Mouse (Mus musculus) kidney, postnatal 10 days (tissue): Measurements from ENCODE around the gene Kcnk5.
A peak's percentile ranks its signal among the peaks of the same experiment; 100 is the strongest.

Experiments
- DNase-seq: peaks from one replicate; pipeline ENCODE4 v3.0.0; 2021; ENCODE audit warnings: mixed read lengths

The Kcnk5 gene

DNA sequence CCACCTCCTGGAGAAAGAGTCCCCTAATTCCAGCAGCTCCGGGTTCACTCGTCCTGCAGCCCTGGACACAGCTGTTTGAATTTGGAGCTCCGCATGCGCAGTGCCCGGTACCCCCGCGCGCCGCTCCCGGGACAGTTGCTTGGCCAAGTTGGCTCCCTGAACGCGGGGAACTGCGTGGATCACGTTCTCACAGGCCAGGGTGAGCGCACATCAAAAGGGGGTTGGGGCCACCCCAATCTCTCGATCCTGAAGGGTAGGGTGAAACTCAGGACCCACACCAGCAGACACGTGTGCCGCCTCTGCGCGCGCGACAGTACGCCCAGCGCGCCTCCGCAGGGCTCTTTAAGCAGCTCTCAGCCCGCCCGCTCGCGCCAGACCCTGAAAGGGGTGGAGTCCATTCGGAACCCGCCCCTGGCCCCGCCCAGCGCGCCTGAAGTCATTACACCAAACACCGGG is at the start of gene Kcnk5:
TSS of gene Kcnk5 (minus strand) at position 344 of the 456 bp plus-strand sequence.
- peak; percentile 95 for DNase-seq

- DNase-seq = peak; percentile 71
Observed at GRCm38 (mm10) chr14:20230063-20230491, 48.5 kb upstream of the Kcnk5 start.

GRCm38 (mm10) chr14:20229437-20229836 is 47.8 kb upstream of the Kcnk5 start:
- DNase-seq = no peak

- DNase-seq = peak; percentile 71
Observed at GRCm38 (mm10) chr14:20228336-20228735, 46.7 kb upstream of the Kcnk5 start.

DNA sequence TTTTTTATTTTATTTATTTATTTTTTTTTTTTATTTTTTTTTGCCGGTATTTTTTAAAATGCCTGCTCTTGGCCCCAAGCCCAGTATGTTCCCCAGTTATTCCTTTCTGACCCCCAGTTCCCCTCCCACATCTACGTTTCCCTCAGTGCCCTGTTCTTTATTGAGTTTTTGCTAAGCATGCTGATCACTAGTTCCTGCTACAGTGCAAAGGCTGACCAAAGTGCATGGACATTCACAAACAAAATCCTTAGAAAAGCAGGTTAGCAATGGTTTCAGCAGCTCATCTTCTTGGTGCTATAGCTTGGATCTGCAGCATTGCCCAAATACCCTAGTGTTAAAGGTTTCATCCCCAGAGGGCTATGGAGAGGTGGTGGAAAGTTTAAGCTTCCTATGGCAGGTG is 45.4 kb upstream of the Kcnk5 start:
- no peak for DNase-seq

GRCm38 (mm10) chr14:20226488-20226887 is 44.9 kb upstream of the Kcnk5 start:
- DNase-seq = no peak

DNA sequence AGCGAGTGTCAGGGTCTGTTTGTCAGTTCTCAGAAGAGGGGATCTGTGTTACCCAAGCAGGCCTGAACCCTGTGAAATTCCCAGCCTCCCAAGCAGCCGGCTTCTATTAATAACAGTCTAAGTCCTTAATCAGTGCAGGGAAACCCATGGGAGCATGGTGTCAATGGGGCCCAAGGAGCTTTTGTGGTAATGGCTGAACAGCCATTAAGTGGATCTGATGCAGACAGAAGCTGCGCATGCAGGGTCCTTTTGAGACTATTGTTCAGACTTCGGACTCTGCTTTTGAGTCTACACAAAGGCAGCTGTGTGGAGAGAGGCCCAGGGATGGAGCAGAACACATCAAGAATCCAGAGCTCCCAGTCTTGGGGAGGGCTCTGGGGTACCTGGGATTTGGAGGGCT is 43.9 kb upstream of the Kcnk5 start:
- no peak for DNase-seq

GRCm38 (mm10) chr14:20224576-20225218 is 43.1 kb upstream of the Kcnk5 start:
- DNase-seq = peak; percentile 42

- DNase-seq = peak; percentile 73
Observed at GRCm38 (mm10) chr14:20224163-20224562, 42.6 kb upstream of the Kcnk5 start.

DNA sequence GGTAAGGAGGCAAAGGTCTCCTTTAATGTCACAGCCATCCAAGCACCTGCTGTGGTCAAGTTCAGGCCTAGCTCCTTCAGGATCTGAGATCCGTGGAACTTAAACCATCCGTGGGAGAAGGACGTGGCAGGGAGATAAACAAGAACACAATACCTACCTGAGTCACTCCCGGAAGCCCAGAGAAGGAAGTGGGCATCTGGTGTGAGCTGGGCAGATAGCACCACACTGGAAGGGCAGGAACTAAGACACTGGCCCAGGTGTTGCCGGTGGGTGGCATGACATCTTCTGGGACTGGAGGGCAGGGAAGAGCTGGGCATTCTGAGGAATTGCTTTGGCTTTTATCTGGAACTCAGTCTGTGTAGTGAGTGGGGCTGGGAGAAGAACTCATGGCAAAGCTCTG is 41.6 kb upstream of the Kcnk5 start:
- no peak for DNase-seq

GRCm38 (mm10) chr14:20221083-20221482 is 39.5 kb upstream of the Kcnk5 start:
- no peak for DNase-seq

- DNase-seq = peak; percentile 73
Observed at GRCm38 (mm10) chr14:20219849-20220248, 38.2 kb upstream of the Kcnk5 start.

GRCm38 (mm10) chr14:20217299-20217864 is 35.8 kb upstream of the Kcnk5 start:
- no peak for DNase-seq

GRCm38 (mm10) chr14:20216561-20217298 is 35.1 kb upstream of the Kcnk5 start:
- no peak for DNase-seq

GRCm38 (mm10) chr14:20215826-20216225 is 34.2 kb upstream of the Kcnk5 start:
- DNase-seq = no peak

DNA sequence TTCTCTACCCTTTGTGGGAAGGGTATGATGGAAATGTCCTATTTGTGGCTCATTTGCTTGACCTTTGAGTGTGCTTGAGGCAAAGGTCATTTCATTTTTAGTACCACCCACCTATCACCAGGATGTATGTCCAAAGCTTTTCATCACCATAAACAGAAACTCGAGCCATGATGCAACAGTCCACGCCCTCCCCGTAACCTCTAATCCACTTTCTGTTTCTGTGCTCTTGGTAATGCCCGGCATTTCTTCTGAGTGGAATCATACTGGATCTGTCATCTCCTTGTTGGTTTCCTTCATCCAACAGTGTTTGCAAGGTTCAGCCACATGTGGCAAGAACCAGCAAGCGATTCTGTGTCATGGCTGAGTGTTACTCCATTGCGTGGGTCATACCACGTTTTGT is 32.5 kb upstream of the Kcnk5 start:
- DNase-seq = no peak

DNA sequence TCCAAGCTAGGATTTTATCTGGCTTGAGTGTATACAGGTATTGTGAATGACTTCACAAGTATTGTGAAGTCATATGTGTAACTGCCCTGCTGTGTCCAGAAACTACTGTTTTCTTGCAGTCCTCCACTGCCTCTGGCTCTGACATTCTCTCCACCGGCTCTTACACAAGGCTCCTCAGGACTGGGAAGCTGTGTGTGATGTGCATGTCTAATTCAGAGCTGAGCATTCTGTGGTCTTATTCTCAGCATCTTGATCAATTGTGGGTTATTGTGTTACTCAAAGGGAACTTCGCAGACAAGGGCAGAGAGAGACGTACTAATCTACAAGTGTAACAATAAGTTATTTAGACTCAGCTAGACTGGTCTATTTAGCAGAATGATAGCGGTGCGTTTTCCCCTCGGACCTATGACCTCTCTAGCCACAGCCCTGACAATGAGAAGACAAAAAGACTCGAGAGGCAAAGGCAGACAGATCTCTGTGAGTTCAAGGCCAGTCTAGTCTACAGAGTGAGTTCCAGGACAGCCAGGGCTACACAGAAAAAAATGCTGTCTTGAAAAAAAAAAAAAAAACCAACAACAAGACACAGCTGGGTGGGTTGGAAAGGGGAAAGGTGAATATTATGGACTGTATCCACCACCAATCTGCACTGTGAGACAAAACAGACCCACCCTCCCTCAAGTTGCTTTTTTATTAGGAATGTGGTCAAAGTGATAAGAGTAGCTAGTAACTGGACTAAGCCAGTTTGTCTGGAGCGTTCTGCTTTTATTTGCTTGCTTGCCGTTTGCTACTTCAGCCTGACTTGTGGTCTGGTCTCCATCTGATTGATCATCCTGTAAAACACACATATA is 30.4 kb upstream of the Kcnk5 start:
- DNase-seq = no peak

DNA sequence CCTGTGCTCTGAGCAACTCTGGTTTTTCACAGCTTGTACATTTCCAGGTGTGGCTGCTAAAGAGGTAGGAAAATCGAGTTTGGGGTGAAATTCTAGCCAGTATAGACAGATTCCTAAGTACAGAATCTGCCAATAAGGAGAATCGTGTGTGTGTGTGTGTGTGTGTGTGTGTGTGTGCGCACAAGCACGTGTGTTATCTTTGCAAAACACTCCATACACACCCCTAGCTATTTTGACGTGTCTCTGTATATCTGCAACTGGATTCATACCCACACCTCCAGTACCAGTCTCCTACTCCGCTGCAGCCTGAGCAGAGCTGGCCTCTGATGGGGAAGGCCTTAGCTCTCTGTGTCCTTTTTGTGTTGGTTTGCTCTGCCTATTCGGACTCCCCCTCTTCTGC is 28.3 kb upstream of the Kcnk5 start:
- no peak for DNase-seq

- peak; percentile 36 for DNase-seq
Observed at GRCm38 (mm10) chr14:20208435-20208834, 26.8 kb upstream of the Kcnk5 start.

GRCm38 (mm10) chr14:20205747-20206146 is 24.1 kb upstream of the Kcnk5 start:
- DNase-seq = no peak

DNA sequence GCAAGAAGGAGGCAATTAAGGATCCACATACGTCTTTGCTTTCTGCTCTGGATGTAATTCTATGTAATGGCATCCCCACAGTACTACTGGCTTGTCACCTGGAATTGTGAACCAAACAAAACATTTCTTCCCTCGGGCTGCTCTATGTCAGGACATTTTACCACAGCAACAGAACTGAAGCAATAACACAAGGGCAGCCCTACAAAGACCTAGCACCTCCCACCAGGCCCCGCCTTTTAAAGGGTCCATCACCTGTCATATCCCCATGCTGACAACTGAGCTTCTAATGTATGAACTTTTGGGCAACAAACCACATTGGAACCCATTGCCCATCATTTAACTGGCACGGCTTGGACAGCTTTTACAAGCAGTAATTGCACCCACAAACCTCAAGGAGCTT is 21.7 kb upstream of the Kcnk5 start:
- DNase-seq = no peak

GRCm38 (mm10) chr14:20202655-20203181 is 21.1 kb upstream of the Kcnk5 start:
- no peak for DNase-seq
